Mouse (Mus musculus): Measurements from ENCODE around the gene Fblim1. TPM values are rescaled to one million over a fixed set of nuclear protein-coding genes. Genes with fewer than 3 reads are reported as not detected.
"Not testable (repeated sequence)": the region's sequence is repeated elsewhere in the genome, so short reads cannot be mapped to it uniquely, and the experiment has no call there.

Gene Fblim1
- polyA plus RNA-seq, 1 experiment from 2014 or later: 17.0 TPM

- peaks cover 2% of the 10 kb centered on the region; the same call in 1 of the 2 replicates for H3K4me1 ChIP-seq (replicated peaks; ENCODE audit: control insufficient read depth, insufficient read depth, low read length)
Measured at GRCm38 (mm10) chr4:141564209-141564608, 41.7 kb downstream of the Fblim1 start.

DNA sequence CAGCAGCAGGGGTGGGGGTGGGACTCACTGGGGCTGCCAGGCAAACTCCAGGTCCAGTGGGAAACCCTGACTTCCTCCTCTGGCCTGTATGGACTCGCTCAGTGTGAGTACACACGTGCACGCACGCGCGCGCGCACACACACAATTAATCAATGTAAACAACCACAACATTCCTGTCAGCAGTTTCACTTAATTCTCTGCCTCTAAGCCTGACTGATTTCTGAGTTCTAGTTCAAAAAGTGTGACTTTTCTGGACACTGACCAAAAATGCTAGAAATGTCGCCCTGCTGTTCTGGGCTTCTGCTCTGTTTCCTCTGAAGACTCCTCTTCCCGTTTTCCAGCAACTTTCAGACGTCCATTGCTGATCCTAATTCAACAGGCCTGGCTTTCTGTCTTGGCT is 43.6 kb downstream of the Fblim1 start:
- no peak overlapping the region for H3K4me2 ChIP-seq
- no peak for DNase-seq (ENCODE audit: low spot score)
- no peak for ATAC-seq (replicated peaks; ENCODE audit: low FRiP score)
- H3K4me3 ChIP-seq (ENCODE audit: low read depth, low read length): no peak overlapping the region
- no peak overlapping the region for H3K9ac ChIP-seq (ENCODE audit: low read depth, low read length)
- WGBS: 84% methylated on average over 11 of the region's 11 CpGs
- no peaks in the 10 kb centered on the region for H3K27me3 ChIP-seq (replicated peaks; ENCODE audit: control insufficient read depth, insufficient read depth, low read length)
- H3K4me1 ChIP-seq (replicated peaks; ENCODE audit: control insufficient read depth, insufficient read depth, low read length): peaks cover 13% of the 10 kb centered on the region
- no peaks in the 10 kb centered on the region for H3K36me3 ChIP-seq (ENCODE audit: control insufficient read depth, insufficient read depth, low read length)
- no peaks in the 10 kb centered on the region for H3K9me3 ChIP-seq (ENCODE audit: control insufficient read depth, low read length)
- no peak overlapping the region for H3K27ac ChIP-seq (ENCODE audit: low read depth, low read length)

More at GRCm38 (mm10) chr4:141564209-141564608, 41.7 kb downstream of the Fblim1 start:
- H3K27me3 ChIP-seq (replicated peaks; ENCODE audit: control insufficient read depth, insufficient read depth, low read length): no peaks in the 10 kb centered on the region
- 89% methylated on average over 4 of the region's 4 CpGs for WGBS
- H3K9ac ChIP-seq (ENCODE audit: low read depth, low read length): no peak overlapping the region
- no peak overlapping the region for H3K4me3 ChIP-seq (ENCODE audit: low read depth, low read length)
- no peaks in the 10 kb centered on the region for H3K36me3 ChIP-seq (ENCODE audit: control insufficient read depth, insufficient read depth, low read length)
- no peak for ATAC-seq (replicated peaks; ENCODE audit: low FRiP score)
- DNase-seq (ENCODE audit: low spot score): no peak
- no peak overlapping the region for H3K4me2 ChIP-seq
- no peaks in the 10 kb centered on the region for H3K9me3 ChIP-seq (ENCODE audit: control insufficient read depth, low read length)
- H3K27ac ChIP-seq (ENCODE audit: low read depth, low read length): no peak overlapping the region

GRCm38 (mm10) chr4:141561331-141561919 is 44.5 kb downstream of the Fblim1 start:
- H3K4me2 ChIP-seq; H3K36me3 ChIP-seq (ENCODE audit: control insufficient read depth, insufficient read depth, low read length); H3K9me3 ChIP-seq (ENCODE audit: control insufficient read depth, low read length); DNase-seq (ENCODE audit: low spot score); H3K27ac ChIP-seq (ENCODE audit: low read depth, low read length); H3K9ac ChIP-seq (ENCODE audit: low read depth, low read length); ATAC-seq (replicated peaks; ENCODE audit: low FRiP score); H3K4me3 ChIP-seq (ENCODE audit: low read depth, low read length); H3K27me3 ChIP-seq (replicated peaks; ENCODE audit: control insufficient read depth, insufficient read depth, low read length): not testable (repeated sequence)
- WGBS: 82% methylated on average over 5 of the region's 5 CpGs
- peaks cover 13% of the 10 kb centered on the region for H3K4me1 ChIP-seq (replicated peaks; ENCODE audit: control insufficient read depth, insufficient read depth, low read length)

DNA sequence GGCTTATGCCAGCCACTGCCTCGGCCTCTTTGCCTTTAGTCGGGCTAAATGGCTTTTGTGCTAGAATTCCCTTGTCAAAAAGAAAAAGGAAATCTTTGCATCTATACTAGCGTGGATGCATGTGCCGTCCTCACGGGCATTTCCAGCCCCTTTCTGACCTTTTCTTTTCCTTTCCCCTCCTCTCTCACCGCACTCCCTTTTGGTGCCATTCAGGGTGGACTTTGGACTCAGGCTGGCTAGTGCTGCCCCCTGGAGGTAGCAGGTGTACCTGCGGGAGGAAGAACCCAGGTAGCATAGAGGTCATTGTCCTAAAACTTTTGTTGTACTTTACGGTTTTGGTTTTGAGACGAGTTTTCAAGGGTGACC is 46.0 kb downstream of the Fblim1 start:
- H3K27me3 ChIP-seq (replicated peaks; ENCODE audit: control insufficient read depth, insufficient read depth, low read length): no peaks in the 10 kb centered on the region
- H3K9ac ChIP-seq (ENCODE audit: low read depth, low read length): peak overlapping the region; percentile 70
- H3K4me2 ChIP-seq: peak overlapping the region; percentile 84
- WGBS: 1% methylated on average over 9 of the region's 9 CpGs
- peaks cover 13% of the 10 kb centered on the region for H3K4me1 ChIP-seq (replicated peaks; ENCODE audit: control insufficient read depth, insufficient read depth, low read length)
- H3K27ac ChIP-seq (ENCODE audit: low read depth, low read length): peak overlapping the region; percentile 83
- H3K9me3 ChIP-seq (ENCODE audit: control insufficient read depth, low read length): no peaks in the 10 kb centered on the region
- peak overlapping the region; percentile 51 for H3K4me3 ChIP-seq (ENCODE audit: low read depth, low read length)
- peak; percentile 72 for DNase-seq (ENCODE audit: low spot score)
- H3K36me3 ChIP-seq (ENCODE audit: control insufficient read depth, insufficient read depth, low read length): no peaks in the 10 kb centered on the region
- peak; percentile 63 for ATAC-seq (replicated peaks; ENCODE audit: low FRiP score)

DNA sequence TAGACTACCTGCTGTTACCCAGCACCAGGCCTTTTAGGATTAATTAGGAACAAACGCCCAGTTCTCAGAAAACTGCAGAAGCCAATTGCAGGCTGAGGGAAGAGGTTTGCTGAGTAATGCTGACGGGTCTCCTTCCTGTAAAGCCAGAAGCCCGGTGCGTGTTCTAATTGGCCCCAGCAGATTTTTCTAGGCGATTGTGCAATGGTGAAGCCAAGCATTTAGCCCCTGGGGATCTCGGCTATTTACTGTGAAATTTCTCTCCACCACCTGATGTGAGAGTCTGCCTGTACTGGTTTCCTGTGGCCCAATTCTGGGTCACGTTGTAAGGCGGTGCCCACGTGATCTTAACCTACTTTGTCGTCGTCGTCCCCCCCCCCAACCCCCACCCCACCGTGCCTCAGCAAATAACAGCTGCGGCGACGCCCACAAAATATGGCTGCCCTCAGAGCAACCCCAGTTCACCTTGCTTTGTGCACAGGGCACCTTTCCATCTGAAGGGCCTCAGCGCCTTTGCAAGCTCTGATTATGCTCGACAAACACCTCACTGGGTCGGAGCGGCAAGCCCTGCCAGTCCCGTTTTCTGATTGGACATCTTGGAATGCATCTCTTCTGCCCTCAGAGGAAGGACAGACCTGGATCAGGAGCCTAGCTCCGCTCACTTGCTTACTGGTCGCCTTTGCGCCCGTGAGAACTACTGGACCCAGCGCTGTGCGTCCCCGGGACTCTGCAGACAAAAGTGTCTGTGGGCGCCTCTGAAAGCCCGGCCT is 46.6 kb downstream of the Fblim1 start:
- H3K4me1 ChIP-seq (replicated peaks; ENCODE audit: control insufficient read depth, insufficient read depth, low read length): peaks cover 13% of the 10 kb centered on the region
- peak overlapping the region; percentile 84 for H3K4me2 ChIP-seq
- H3K4me3 ChIP-seq (ENCODE audit: low read depth, low read length): peak overlapping the region; percentile 51
- no peaks in the 10 kb centered on the region for H3K9me3 ChIP-seq (ENCODE audit: control insufficient read depth, low read length)
- ATAC-seq (replicated peaks; ENCODE audit: low FRiP score) (peak; percentile 83), DNase-seq (ENCODE audit: low spot score) (peak; percentile 81)
- peak overlapping the region; percentile 70 for H3K9ac ChIP-seq (ENCODE audit: low read depth, low read length)
- H3K36me3 ChIP-seq (ENCODE audit: control insufficient read depth, insufficient read depth, low read length): no peaks in the 10 kb centered on the region
- under 1% methylated on average over 30 of the region's 30 CpGs for WGBS
- H3K27ac ChIP-seq (ENCODE audit: low read depth, low read length): peak overlapping the region; percentile 83
- H3K27me3 ChIP-seq (replicated peaks; ENCODE audit: control insufficient read depth, insufficient read depth, low read length): no peaks in the 10 kb centered on the region

DNA sequence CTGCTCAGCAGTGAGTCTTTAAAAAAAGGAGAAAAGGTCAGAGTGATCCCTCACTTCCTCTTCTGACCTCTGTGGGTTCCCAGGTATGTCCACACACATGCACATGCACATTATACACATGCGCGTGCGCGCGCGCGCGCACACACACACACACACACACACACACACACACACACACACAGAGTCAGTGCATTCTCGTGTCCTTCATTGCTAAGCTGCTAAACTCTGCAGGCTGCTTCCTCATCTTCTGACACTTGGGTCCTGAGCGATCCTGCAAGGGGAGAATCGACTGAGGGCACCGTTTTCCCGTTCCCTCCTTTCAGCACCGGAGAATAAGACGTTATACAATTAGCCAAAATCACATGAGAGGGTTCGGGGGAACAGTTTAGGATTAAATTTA is 47.2 kb downstream of the Fblim1 start:
- H3K36me3 ChIP-seq (ENCODE audit: control insufficient read depth, insufficient read depth, low read length): no peaks in the 10 kb centered on the region
- peak overlapping the region; percentile 84 for H3K4me2 ChIP-seq
- no peaks in the 10 kb centered on the region for H3K27me3 ChIP-seq (replicated peaks; ENCODE audit: control insufficient read depth, insufficient read depth, low read length)
- peaks cover 13% of the 10 kb centered on the region for H3K4me1 ChIP-seq (replicated peaks; ENCODE audit: control insufficient read depth, insufficient read depth, low read length)
- peak; percentile 25; the same call in 1 of the 2 replicates for ATAC-seq (replicated peaks; ENCODE audit: low FRiP score)
- DNase-seq (ENCODE audit: low spot score): peak; percentile 53
- H3K4me3 ChIP-seq (ENCODE audit: low read depth, low read length): peak overlapping the region; percentile 51
- WGBS: 7% methylated on average over 16 of the region's 16 CpGs
- peak overlapping the region; percentile 70; the same call in 1 of the 2 replicates for H3K9ac ChIP-seq (ENCODE audit: low read depth, low read length)
- H3K9me3 ChIP-seq (ENCODE audit: control insufficient read depth, low read length): no peaks in the 10 kb centered on the region
- H3K27ac ChIP-seq (ENCODE audit: low read depth, low read length): peak overlapping the region; percentile 83

- not testable (repeated sequence) for H3K36me3 ChIP-seq (ENCODE audit: control insufficient read depth, insufficient read depth, low read length); H3K27ac ChIP-seq (ENCODE audit: low read depth, low read length); H3K9me3 ChIP-seq (ENCODE audit: control insufficient read depth, low read length); H3K27me3 ChIP-seq (replicated peaks; ENCODE audit: control insufficient read depth, insufficient read depth, low read length); H3K4me2 ChIP-seq; H3K4me3 ChIP-seq (ENCODE audit: low read depth, low read length); DNase-seq (ENCODE audit: low spot score); H3K9ac ChIP-seq (ENCODE audit: low read depth, low read length); ATAC-seq (replicated peaks; ENCODE audit: low FRiP score)
- WGBS: 88% methylated on average over 5 of the region's 6 CpGs
- peaks cover 13% of the 10 kb centered on the region for H3K4me1 ChIP-seq (replicated peaks; ENCODE audit: control insufficient read depth, insufficient read depth, low read length)
Measured at GRCm38 (mm10) chr4:141556163-141556562, 49.7 kb downstream of the Fblim1 start.

- not testable (repeated sequence) for H3K27ac ChIP-seq (ENCODE audit: low read depth, low read length); H3K4me3 ChIP-seq (ENCODE audit: low read depth, low read length); ATAC-seq (replicated peaks; ENCODE audit: low FRiP score); H3K36me3 ChIP-seq (ENCODE audit: control insufficient read depth, insufficient read depth, low read length); H3K27me3 ChIP-seq (replicated peaks; ENCODE audit: control insufficient read depth, insufficient read depth, low read length); H3K4me2 ChIP-seq; H3K9me3 ChIP-seq (ENCODE audit: control insufficient read depth, low read length); DNase-seq (ENCODE audit: low spot score); H3K9ac ChIP-seq (ENCODE audit: low read depth, low read length)
- 90% methylated on average over 8 of the region's 9 CpGs for WGBS
- H3K4me1 ChIP-seq (replicated peaks; ENCODE audit: control insufficient read depth, insufficient read depth, low read length): peaks cover 11% of the 10 kb centered on the region
Measured at GRCm38 (mm10) chr4:141554255-141554865, 51.5 kb downstream of the Fblim1 start.
